Mouse (Mus musculus) kidney, embryonic 15.5 days (tissue): ENCODE measurements at regions not wholly inside any gene's neighbourhood (a gene's known extent, or its start where the extent isn't known, plus 50 kb on each side); places are given as distances from the start of the nearest gene placed in this dataset.
A peak's percentile ranks its signal among the peaks of the same experiment; 100 is the strongest.

Source experiments
- ATAC-seq: fragments of 200-750 bp; cut with Nextera tagmentation; replicated peaks from 2 replicates; pipeline ENCODE4 v1.8.0; 2017; ENCODE audit warnings: moderate TSS enrichment; ENCODE audit not compliant: low FRiP score
- H3K27ac ChIP-seq: fragments of 300-500 bp; sonication (generic); 2 replicates; pipeline ENCODE4 v1.5.1; 2015; ENCODE audit warnings: mild to moderate bottlenecking, inconsistent platforms
- H3K27me3 ChIP-seq: fragments of 300-500 bp; sonication (generic); 2 replicates; pipeline ENCODE4 v1.6.1; 2015; ENCODE audit warnings: inconsistent platforms
- H3K36me3 ChIP-seq: fragments of 300-500 bp; sonication (generic); 2 replicates; pipeline ENCODE4 v1.6.1; 2015; ENCODE audit warnings: inconsistent platforms
- H3K4me1 ChIP-seq: fragments of 300-500 bp; sonication (generic); 2 replicates; pipeline ENCODE4 v1.6.1; 2015; ENCODE audit warnings: inconsistent platforms
- H3K4me2 ChIP-seq: fragments of 300-500 bp; sonication (generic); 2 replicates; pipeline ENCODE4 v1.6.1; 2015; ENCODE audit warnings: moderate library complexity, mild to moderate bottlenecking, inconsistent platforms
- H3K4me3 ChIP-seq: fragments of 300-500 bp; sonication (generic); replicated peaks from 2 replicates; pipeline ENCODE4 v1.5.1; 2015; ENCODE audit warnings: mild to moderate bottlenecking, inconsistent platforms
- H3K9ac ChIP-seq: fragments of 300-500 bp; sonication (generic); 2 replicates; pipeline ENCODE4 v1.6.1; 2015; ENCODE audit warnings: mild to moderate bottlenecking, inconsistent platforms
- H3K9me3 ChIP-seq: fragments of 300-500 bp; sonication (generic); replicated peaks from 2 replicates; pipeline ENCODE4 v1.6.1; 2016; ENCODE audit warnings: inconsistent platforms
- WGBS: fragments of 180-500 bp; shearing (Covaris S2); methylation state at CpG from one replicate; pipeline ENCODE4 v1.1.7; 2015; ENCODE audit warnings: mixed read lengths; 5-methylcytosine and 5-hydroxymethylcytosine counted together

DNA sequence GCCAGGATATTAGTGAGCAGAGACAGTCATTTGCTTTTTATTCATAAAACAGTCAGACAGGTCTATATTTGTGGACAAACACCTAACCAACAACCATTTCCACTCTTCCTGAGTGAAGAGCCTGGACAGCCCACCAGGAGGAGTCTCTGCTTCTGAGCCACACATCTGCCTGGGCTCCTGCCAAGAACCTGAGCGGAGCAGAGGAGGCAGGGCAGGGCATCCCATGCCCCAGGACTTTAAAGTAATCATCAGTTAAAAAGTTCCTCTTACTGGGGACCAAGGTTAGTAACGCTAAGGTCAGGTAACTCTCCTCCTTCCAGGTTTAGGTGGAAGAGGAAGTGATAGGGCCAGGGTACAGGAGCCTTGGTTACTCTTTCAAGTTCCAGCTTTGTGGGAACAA lies 144.1 kb upstream of the Zfp618 start:
- Histone ChIP-seq H3K4me1 (no peaks in the 10 kb centered on the region), H3K27ac (no peak overlapping the region), H3K9me3 (no peaks in the 10 kb centered on the region), H3K4me2 (no peak overlapping the region), H3K27me3 (no peaks in the 10 kb centered on the region), H3K4me3 (no peak overlapping the region), H3K9ac (no peak overlapping the region), H3K36me3 (no peaks in the 10 kb centered on the region)
- WGBS, result 58% methylated on average over 2 of the region's 2 CpGs
- ATAC-seq, result no peak

DNA sequence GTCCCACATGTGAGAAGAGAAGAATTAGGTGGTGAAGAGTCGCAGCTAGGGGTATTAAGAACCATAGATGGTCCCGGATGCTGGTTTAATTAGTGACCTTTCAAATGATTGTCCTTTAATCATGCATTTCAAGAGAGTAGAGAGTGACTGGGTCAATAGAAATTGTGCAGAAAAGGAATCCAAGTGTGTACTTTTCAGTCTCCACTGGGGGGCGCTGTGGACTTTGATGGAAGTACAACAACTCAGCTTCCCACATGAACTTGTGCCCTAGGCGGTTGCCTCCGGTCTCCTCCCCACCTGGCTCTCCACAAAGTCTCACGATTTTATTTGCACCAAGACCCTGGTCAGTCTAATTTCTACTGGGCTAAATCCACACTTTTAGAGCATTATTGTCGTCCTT lies 142.8 kb upstream of the Zfp618 start:
- H3K9me3 ChIP-seq, result no peaks in the 10 kb centered on the region
- ATAC-seq, result no peak
- H3K9ac ChIP-seq, result no peak overlapping the region
- no peaks in the 10 kb centered on the region for H3K4me1 ChIP-seq
- no peak overlapping the region for H3K27ac ChIP-seq
- 40% methylated on average over 7 of the region's 7 CpGs for WGBS
- H3K27me3 ChIP-seq, result no peaks in the 10 kb centered on the region
- H3K4me3 ChIP-seq, result no peak overlapping the region
- H3K4me2 ChIP-seq, result no peak overlapping the region
- no peaks in the 10 kb centered on the region for H3K36me3 ChIP-seq

DNA sequence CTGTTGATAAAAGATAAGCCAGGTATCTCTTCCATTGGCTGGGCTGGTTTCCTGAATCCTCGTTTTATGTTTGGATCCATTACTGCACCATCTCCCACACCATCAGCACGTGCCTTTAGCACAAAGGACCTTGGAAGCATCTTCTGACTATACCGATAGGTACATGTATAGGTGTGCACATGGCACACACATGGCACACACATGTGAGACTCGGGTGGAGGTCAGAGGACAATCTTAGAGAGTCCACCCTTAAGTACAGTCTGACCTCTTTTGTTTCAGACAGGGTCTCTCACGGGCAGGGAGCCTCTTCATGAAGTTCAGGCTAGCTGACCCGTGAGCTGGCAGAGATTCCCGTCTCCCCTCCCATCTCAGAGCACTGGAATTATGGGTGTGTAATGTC lies 142.3 kb upstream of the Zfp618 start:
- Histone ChIP-seq H3K4me1 (no peaks in the 10 kb centered on the region), H3K27me3 (no peaks in the 10 kb centered on the region), H3K4me2 (no peak overlapping the region), H3K9ac (no peak overlapping the region), H3K36me3 (no peaks in the 10 kb centered on the region), H3K9me3 (no peaks in the 10 kb centered on the region), H3K27ac (no peak overlapping the region), H3K4me3 (no peak overlapping the region)
- no peak for ATAC-seq
- WGBS, result 63% methylated on average over 7 of the region's 7 CpGs

DNA sequence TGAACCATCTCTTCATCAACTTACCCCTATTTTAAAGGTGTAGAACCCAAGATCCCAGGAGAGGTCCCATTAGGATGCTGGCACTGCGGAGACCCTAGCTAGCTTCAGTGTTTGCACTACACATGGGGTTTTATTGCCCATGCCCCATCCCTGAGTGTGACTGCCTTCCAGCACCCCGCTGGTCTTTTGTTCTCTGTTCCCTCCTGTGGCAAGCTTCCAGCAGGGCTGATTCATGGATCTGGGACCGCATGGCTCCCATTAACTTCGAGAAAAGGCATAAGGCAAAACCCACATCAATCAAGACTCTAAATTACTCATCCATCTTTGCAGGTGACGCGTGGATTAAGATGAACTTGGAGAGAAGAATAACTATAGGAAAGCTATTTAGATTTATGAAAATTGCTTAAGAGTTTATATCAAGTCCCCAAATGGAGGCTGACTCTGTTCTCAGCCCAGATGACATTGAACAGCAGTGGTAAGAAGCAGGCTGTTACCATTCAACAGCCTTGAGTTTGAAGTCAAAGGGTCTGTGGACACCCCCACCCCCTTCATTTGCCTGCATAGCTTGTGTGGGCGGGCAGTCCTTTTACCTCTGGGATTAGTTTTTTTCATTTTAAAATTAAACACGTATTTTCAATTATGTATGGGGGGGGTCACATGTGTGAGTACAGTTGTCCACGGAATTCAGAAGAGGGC lies 141.7 kb upstream of the Zfp618 start:
- no peaks in the 10 kb centered on the region for H3K27me3 ChIP-seq
- H3K36me3 ChIP-seq, result no peaks in the 10 kb centered on the region
- no peak overlapping the region for H3K4me3 ChIP-seq
- no peaks in the 10 kb centered on the region for H3K4me1 ChIP-seq
- H3K4me2 ChIP-seq, result no peak overlapping the region
- 47% methylated on average over 9 of the region's 9 CpGs for WGBS
- H3K9ac ChIP-seq, result no peak overlapping the region
- H3K27ac ChIP-seq, result no peak overlapping the region
- ATAC-seq, result no peak
- no peaks in the 10 kb centered on the region for H3K9me3 ChIP-seq

DNA sequence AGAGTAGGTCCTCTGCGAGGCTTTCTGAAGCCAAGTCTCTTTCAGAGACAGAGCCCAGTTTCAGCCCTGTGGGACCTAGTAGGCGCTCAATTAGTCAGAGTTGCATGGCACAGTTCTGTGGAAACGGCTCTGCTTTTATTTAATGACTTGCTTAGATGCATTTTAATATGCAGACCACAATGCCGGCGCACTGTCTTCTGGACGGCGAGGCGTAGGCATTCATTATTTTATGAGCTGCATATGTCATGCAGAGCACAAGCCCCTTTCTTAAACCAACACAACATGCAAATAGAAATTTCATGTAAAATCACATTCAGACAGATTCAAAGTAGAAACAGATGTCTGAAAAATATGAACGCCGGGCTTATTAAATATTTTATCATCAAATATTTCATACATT lies 140.8 kb upstream of the Zfp618 start:
- Histone ChIP-seq H3K4me2 (no peak overlapping the region), H3K4me3 (no peak overlapping the region), H3K27me3 (no peaks in the 10 kb centered on the region), H3K27ac (no peak overlapping the region), H3K9me3 (no peaks in the 10 kb centered on the region), H3K9ac (no peak overlapping the region), H3K36me3 (no peaks in the 10 kb centered on the region), H3K4me1 (no peaks in the 10 kb centered on the region)
- 85% methylated on average over 10 of the region's 10 CpGs for WGBS
- no peak for ATAC-seq

DNA sequence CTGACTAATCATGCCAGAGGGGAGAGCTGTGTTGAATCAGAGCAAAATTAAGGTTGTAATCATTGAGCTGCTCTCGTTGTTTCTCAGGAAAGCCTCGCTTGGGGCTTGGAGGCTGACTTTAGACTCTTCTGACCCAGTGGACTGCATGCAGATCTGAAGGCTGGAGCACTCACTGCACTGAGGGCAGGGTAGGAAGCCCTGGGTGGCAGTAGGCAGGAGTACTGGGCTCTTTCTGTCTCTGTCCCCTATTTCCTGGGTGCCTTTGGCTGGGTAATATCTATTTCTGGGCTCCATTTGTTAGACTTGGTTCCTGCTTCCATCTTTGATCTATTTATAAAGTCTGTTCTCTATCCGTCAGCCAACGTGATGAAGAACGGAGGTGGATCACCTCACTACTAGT lies 140.1 kb upstream of the Zfp618 start:
- no peak overlapping the region for H3K4me3 ChIP-seq
- no peaks in the 10 kb centered on the region for H3K9me3 ChIP-seq
- ATAC-seq, result no peak
- no peak overlapping the region for H3K9ac ChIP-seq
- H3K36me3 ChIP-seq, result no peaks in the 10 kb centered on the region
- no peak overlapping the region for H3K4me2 ChIP-seq
- 83% methylated on average over 5 of the region's 5 CpGs for WGBS
- H3K4me1 ChIP-seq, result no peaks in the 10 kb centered on the region
- no peak overlapping the region for H3K27ac ChIP-seq
- no peaks in the 10 kb centered on the region for H3K27me3 ChIP-seq

DNA sequence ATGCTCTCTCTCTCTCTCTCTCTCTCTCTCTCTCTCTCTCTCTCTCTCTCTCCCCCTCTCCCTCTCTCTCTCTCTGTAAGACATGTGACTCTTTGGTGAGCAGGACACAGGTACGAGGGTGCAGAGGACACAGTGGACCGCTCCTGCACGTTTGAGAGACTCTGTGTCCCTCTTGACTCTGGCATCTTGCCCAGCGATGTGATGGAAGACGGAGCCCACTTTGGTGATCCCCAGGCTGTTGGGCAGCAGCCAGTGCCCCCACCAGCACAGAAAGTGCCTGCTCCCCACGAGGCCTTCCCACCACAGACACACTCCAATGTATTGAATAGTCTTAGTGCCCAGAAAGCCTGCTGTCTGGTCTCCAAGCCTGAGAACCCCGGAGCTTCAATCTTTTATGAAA lies 136.4 kb upstream of the Zfp618 start:
- H3K36me3 ChIP-seq, result no peaks in the 10 kb centered on the region
- 70% methylated on average over 7 of the region's 7 CpGs for WGBS
- ATAC-seq, result no peak
- no peak overlapping the region for H3K27ac ChIP-seq
- H3K27me3 ChIP-seq, result no peaks in the 10 kb centered on the region
- H3K9ac ChIP-seq, result no peak overlapping the region
- peaks cover 2% of the 10 kb centered on the region; the same call in 1 of the 2 replicates for H3K4me1 ChIP-seq
- no peak overlapping the region for H3K4me3 ChIP-seq
- H3K9me3 ChIP-seq, result no peaks in the 10 kb centered on the region
- H3K4me2 ChIP-seq, result no peak overlapping the region

DNA sequence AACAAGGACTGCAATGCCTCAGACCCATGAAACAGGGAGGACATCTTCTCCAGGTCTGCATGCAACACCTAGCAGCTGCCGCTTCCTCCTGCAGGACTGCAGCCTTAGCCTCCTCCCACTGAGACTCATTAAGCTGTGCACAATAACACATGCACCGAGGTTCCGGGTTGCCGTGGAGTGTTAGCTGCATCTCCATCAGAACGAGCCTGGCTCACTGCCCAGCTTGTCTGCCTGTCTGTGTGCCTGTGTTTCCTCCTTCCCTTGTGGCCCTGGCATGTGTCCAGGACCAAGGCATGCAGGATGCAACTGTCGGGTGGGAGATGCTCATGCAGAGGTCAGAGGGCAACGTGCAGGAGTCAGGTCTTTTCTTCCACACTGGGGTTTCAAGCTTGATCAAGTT lies 131.4 kb upstream of the Zfp618 start:
- no peak overlapping the region for H3K27ac ChIP-seq
- no peaks in the 10 kb centered on the region for H3K27me3 ChIP-seq
- H3K9ac ChIP-seq, result no peak overlapping the region
- 13% methylated on average over 7 of the region's 7 CpGs for whole genome bisulfite sequencing
- peaks cover 11% of the 10 kb centered on the region for H3K4me1 ChIP-seq
- ATAC-seq, result peak; percentile 66; the same call in 1 of the 2 replicates
- H3K36me3 ChIP-seq, result no peaks in the 10 kb centered on the region
- H3K4me3 ChIP-seq, result no peak overlapping the region
- 0 out of 2 replicates have a peak overlapping the region, but pooled peaks have one; percentile 14 for H3K4me2 ChIP-seq
- no peaks in the 10 kb centered on the region for H3K9me3 ChIP-seq

DNA sequence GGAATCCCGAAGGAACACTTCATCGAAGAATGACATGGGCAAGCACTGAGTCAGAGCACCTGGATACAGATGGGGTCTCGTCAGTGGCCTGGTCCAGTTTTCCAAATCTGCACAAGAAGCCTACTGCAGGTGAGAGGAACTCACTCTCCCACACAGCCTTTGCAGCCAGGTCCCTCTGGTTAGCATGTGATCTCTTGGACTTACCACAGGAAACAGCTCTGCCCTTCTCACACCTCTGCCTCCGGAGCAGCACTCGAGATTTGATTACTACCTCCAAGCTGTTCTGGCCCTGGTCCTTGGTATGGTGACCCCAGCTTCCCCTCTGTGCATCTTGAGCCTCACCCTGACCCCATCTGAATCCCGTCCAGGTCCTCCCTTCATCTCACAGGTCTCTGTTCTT lies 128.5 kb upstream of the Zfp618 start:
- no peaks in the 10 kb centered on the region for H3K9me3 ChIP-seq
- H3K4me2 ChIP-seq, result no peak overlapping the region
- no peak overlapping the region for H3K4me3 ChIP-seq
- ATAC-seq, result no peak
- H3K4me1 ChIP-seq, result peaks cover 11% of the 10 kb centered on the region
- no peak overlapping the region for H3K9ac ChIP-seq
- H3K36me3 ChIP-seq, result no peaks in the 10 kb centered on the region
- H3K27me3 ChIP-seq, result no peaks in the 10 kb centered on the region
- 50% methylated on average over 6 of the region's 6 CpGs for WGBS
- no peak overlapping the region for H3K27ac ChIP-seq

DNA sequence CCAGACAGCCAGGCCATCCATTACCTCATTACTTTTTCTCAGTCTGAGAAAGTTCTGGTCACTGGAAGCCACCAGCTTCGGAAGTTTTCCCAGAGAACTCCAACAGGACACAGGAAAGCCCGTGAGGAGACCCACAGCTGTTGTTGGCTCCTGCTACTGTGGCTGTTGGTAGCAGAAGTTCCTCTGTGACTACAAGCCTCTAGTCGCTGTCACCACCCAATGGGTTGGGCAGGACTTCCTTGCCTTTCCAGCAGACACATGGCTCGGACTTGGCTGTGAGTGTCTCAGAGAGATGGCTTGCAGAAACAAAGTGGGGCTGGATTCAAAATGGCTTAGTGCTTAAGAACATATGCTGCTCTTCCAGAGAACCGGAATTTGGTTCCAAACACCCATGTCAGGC lies 114.8 kb upstream of the Zfp618 start:
- 84% methylated on average over 5 of the region's 5 CpGs for WGBS

DNA sequence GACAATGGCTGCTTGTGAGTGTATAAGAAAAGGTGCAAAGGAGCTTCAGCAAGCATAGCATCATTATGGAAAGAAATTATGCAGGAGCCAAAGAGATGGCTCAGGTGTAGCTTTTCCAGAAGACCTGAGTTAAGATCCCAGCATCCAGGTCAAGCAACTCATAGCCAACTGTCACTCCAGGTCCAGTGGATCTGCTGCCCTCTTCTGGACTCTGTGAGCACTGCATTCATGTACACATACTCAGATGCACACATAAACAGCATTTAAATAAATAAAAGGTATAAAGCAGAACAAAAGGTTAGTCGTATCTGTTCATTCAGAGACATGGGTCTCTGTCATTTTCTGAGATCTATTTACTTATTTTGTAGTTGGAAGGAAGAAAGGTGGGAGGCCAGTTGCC lies 112.0 kb upstream of the Zfp618 start:
- ATAC-seq, result no peak
- no peaks in the 10 kb centered on the region for H3K4me1 ChIP-seq
- 91% methylated on average over 1 of the region's 1 CpGs for WGBS

More for the DNA sequence above, 114.8 kb upstream of the Zfp618 start:
- H3K4me1 ChIP-seq, result no peaks in the 10 kb centered on the region
- H3K27ac ChIP-seq, result no peak overlapping the region
- H3K27me3 ChIP-seq, result no peaks in the 10 kb centered on the region
- ATAC-seq, result no peak
- no peaks in the 10 kb centered on the region for H3K36me3 ChIP-seq
- H3K9ac ChIP-seq, result no peak overlapping the region
- no peak overlapping the region for H3K4me2 ChIP-seq
- no peaks in the 10 kb centered on the region for H3K9me3 ChIP-seq
- no peak overlapping the region for H3K4me3 ChIP-seq

DNA sequence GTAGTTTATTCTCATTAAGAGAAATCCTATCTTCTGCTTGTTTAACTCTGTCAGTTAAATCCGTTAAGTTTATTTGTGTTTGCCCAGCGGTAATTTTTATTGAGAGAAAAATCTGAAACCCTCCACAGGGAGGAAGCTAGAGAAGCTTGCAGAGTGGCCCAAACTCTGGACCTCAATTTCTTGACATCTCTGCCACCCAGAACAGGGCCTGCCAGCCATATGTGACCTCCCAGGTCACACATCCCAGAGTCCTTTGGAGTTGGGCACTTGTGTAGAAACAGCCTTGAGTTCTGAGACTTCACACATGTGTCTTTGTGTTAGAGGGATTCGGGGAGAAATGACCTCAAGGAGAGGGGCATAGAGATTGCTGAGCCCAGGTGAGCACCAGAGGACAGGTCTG lies 109.0 kb upstream of the Zfp618 start:
- WGBS, result 80% methylated on average over 3 of the region's 3 CpGs

More for the DNA sequence above, 112.0 kb upstream of the Zfp618 start:
- Histone ChIP-seq H3K9me3 (no peaks in the 10 kb centered on the region), H3K27ac (no peak overlapping the region), H3K9ac (no peak overlapping the region), H3K27me3 (no peaks in the 10 kb centered on the region), H3K36me3 (no peaks in the 10 kb centered on the region), H3K4me3 (no peak overlapping the region), H3K4me2 (no peak overlapping the region)

DNA sequence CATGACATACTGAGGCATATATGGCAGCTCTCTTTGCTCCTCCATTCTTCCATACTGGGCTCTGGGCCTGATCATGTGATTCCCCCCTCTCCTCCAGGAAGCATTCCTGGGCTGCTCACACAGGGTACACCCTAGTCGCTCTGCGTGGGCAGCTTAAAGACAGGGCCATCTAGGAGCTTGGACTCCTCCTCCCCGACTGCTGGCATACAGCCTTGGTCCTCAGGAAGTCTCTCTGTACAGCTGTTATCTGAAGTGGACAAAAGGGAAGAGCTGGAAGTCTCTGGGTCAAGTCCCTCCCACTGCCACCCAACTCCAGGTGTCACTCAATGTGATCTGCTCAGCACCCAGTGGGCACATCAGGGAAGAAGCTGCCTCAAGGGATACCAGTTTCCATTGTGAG lies 102.6 kb upstream of the Zfp618 start:
- no peak overlapping the region for H3K4me2 ChIP-seq

More for the DNA sequence above, 109.0 kb upstream of the Zfp618 start:
- no peak for ATAC-seq
- Histone ChIP-seq H3K9ac (no peak overlapping the region), H3K36me3 (no peaks in the 10 kb centered on the region), H3K4me3 (no peak overlapping the region), H3K9me3 (no peaks in the 10 kb centered on the region), H3K27me3 (no peaks in the 10 kb centered on the region), H3K4me2 (no peak overlapping the region), H3K27ac (no peak overlapping the region), H3K4me1 (no peaks in the 10 kb centered on the region)

More for the DNA sequence above, 102.6 kb upstream of the Zfp618 start:
- Histone ChIP-seq H3K9ac (no peak overlapping the region), H3K36me3 (no peaks in the 10 kb centered on the region), H3K4me3 (no peak overlapping the region), H3K4me1 (no peaks in the 10 kb centered on the region; the same call in 1 of the 2 replicates), H3K27ac (no peak overlapping the region), H3K27me3 (no peaks in the 10 kb centered on the region), H3K9me3 (no peaks in the 10 kb centered on the region)
- 88% methylated on average over 3 of the region's 3 CpGs for WGBS
- 0 out of 2 replicates have a peak, but pooled peaks have one; percentile 15 for ATAC-seq
